Mouse (Mus musculus) bone marrow, adult 2 months (tissue): ENCODE measurements around the gene Sipa1l2.

Source experiments
- CTCF ChIP-seq: fragments of 200-500 bp; IDR thresholded peaks from 2 replicates; pipeline ENCODE4 v1.5.1; 2011; ENCODE audit warnings: low read length, control low read depth; ENCODE audit not compliant: control insufficient read depth, insufficient read depth
- POLR2A ChIP-seq: fragments of 200-500 bp; IDR thresholded peaks from 2 replicates; pipeline ENCODE4 v1.6.1; 2011; ENCODE audit warnings: low read depth, mild to moderate bottlenecking, control low read depth, low read length, borderline replicate concordance; ENCODE audit not compliant: control insufficient read depth

DNA sequence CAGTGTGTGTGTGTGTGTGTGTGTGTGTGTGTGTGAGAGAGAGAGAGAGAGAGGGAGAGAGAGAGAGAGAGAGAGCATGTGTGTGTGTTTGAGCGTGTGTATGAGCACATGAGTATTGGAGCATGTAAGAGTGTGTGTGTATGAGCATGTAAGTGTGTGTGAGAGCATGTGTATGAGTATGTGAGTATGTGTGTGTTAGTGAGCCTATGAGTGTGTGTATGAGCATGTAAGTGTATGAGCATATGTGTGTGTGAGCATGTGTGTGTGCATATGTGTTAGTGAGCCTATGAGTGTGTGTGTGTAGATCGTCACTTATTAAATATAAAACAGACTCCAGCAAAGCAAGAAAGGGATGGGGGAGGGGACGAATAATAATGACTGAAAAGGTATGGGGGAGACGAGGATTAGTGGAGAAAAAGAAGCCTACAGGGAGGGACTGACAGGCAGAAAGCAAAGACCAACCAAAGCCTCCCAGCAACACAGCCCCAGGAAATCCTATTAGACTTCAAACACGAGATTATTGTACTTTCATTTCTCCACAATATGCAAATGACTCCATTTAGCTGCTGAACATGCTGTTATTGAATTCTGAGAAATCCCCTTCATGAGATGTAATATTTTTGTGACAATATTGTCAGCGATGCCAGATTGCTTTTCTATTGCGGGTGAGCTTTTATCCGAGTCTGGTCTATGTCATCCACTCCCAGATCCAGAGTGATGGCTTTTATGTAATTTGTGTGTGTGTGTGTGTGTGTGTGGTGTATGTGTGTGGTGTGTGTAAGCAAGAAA lies 193.8 kb downstream of the Sipa1l2 start:
- TF ChIP-seq POLR2A (no peak), CTCF (no peak)
